Mouse (Mus musculus): Measurements from ENCODE around the gene Msgn1. TPM values are rescaled to one million over a fixed set of nuclear protein-coding genes. Genes with fewer than 3 reads are reported as not detected.

Gene Msgn1
- not detected in 2 replicates for polyA plus RNA-seq (2021; fragmentation: Nextera tagmentation)
- long read RNA-seq, experiment 1: 0 reads
- long read RNA-seq, experiment 2: 0 reads

GRCm38 (mm10) chr12:11208872-11209271 is at the start of gene Msgn1:
Msgn1 (minus strand) TSS chr12:11208972.

Other genes starting within 250 kb of the Msgn1 start
- gene Kcns3, start 57.9 kb downstream of the Msgn1 start, polyA plus RNA-seq (2021; fragmentation: Nextera tagmentation): 5.7 and 5.9 TPM in 2 replicates
- 0.60 TPM in 1 of 2 replicates, not detected in the other for gene Gen1, start 56.8 kb upstream of the Msgn1 start, polyA plus RNA-seq (2021; fragmentation: Nextera tagmentation)
- gene Smc6, start 56.9 kb upstream of the Msgn1 start, polyA plus RNA-seq (2021; fragmentation: Nextera tagmentation): 39.6 and 45.1 TPM in 2 replicates
- 297 and 360 TPM in 2 replicates for gene Vsnl1, start 227.6 kb upstream of the Msgn1 start, polyA plus RNA-seq (2021; fragmentation: Nextera tagmentation)
- gene Rad51ap2, start 247.1 kb upstream of the Msgn1 start, polyA plus RNA-seq (2021; fragmentation: Nextera tagmentation): 0.82 and 1.1 TPM in 2 replicates

All from left cerebral cortex, adult 6 months (tissue).